Mouse (Mus musculus) common myeloid progenitor, adult 5-6 weeks (primary cell): ENCODE results near the gene Il3ra. TPM values are rescaled to one million over a fixed set of nuclear protein-coding genes. Genes with fewer than 3 reads are reported as not detected.

Experiments used
- ATAC-seq: replicated peaks from 2 replicates; pipeline ENCODE4 v1.8.0; 2016; ENCODE audit warnings: low read depth, mild to moderate bottlenecking, moderate TSS enrichment, inconsistent platforms; ENCODE audit not compliant: poor library complexity, severe bottlenecking
- total RNA-seq: library from RNA; stranded (forward); fragments of 200-1000, 187-1606 nt; gene quantifications from 2 replicates; pipeline ENCODE4 v1.2.3, GENCODE M21; 2017

Gene Il3ra
- total RNA-seq = 29.0 and 30.0 TPM in 2 replicates

- peak; percentile 37 for ATAC-seq
These were observed at the start of gene Il3ra for GRCm38 (mm10) chr14:14345948-14346812. TSS of gene Il3ra (plus strand) at chr14:14346275.

- ATAC-seq = no peak
These were observed 37.1 kb upstream of the Il3ra start for GRCm38 (mm10) chr14:14308938-14309337.

GRCm38 (mm10) chr14:14309416-14309815 lies 36.7 kb upstream of the Il3ra start:
- no peak for ATAC-seq

DNA sequence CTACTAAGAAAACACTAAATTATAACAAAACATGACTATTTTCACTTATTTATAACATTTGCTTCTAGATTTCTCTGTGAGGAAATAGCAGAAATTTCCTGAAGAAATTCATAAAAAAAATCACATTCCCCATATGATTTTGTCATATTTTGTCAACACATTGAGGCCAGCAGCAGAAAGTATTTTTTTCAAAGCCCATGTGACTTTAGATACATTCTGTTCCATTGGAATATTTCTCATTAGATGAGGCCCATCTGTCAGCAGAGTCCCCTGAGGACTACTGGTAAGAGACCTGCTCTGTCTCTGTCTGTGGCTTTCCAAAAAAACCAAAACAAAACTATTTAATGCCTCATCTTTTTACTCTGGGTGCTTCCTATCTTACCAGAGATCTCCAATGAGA lies 23.5 kb upstream of the Il3ra start, which contains the start of gene Olfr31:
Gene Olfr31 (plus strand): TSS at position 301 of the 400 bp plus-strand sequence.
- no peak for ATAC-seq

DNA sequence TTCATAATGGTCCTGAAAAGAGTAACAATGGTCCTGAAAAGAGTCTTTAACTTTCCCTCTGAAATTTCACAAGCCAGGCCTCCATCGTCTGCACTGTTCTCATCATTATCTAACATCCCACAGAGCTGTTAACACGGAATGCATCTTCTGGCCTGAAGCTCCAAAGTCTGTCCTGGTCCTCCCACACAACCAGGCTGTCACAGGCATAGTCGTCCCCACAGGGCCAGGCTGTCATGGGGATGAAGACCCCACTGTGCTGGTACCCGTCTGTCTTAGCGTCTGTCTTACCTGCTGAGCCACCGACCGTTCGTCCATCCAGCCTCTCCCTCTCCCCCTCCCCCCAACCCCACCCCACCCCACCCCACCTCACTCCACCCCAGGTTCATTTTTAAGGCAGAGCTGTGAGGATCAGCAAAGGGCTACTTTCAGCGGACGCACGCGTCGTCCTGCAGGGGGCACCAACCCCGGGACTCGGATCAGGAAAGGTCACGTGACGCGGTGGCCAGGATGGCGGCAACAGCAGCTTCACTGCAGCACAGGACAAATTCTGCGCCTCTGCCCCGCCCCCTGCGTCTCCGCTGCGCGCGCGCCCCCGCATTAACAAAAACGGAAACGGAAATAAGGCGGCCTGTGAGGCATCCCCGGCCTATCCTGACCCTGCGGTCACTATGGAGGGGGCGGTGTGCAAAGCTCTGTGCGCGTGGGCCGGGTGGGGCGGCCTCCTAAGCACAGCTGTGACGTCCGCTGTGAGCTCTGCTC lies 783 bp upstream of the Il3ra start:
- peak; percentile 67 for ATAC-seq

DNA sequence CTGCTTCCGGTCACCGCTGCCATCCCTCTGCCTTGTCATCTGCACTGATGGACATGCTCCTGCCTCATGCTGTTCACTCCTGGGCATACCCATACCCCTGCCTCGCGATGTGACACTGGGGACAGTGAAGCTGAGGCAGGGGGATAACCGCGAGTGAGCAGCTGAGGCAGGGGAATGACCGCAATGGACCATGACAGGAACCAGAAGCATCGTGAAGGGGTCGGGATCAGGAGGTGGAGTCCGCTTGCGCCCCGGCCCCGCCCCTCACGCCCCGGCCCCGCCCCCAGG lies 682 bp downstream of the Il3ra start:
- ATAC-seq = no peak

GRCm38 (mm10) chr14:14347151-14347835 lies 1.2 kb downstream of the Il3ra start:
- no peak for ATAC-seq

DNA sequence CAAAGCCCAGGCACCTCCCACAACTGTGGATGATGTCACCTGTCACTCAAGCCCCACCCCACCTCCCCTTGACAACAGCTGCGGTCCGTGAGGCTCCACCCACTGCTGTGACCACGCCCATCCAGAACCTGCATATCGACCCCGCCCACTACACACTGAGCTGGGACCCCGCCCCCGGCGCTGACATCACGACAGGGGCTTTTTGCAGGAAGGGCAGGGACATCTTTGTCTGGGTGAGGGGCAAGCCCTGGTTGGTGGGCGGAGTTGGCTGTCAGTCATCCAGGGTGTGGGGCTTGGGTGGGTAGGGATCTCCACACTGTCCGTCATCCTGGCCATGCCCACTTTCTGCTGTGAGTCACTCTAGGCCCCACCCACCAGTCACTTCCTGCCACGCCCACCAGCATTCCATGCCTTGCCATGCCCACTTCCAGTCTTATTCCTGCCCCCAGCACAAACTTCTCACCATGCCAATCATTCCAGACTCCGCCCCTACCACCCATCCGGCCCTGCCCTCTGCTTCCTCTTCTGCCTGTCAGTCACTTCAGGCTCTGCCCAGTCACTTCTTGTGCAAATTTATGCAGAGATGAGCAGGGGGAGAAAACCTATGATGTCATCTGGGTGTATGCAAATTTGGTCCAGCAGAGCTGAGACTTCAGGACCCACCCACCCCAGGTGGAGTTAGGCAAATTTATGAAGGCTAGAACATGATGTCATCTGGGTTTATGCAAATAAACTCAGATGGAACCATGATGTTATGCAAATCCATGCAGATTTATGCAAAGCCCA lies 2.0 kb downstream of the Il3ra start:
- peak; percentile 6; the same call in 1 of the 2 replicates for ATAC-seq

DNA sequence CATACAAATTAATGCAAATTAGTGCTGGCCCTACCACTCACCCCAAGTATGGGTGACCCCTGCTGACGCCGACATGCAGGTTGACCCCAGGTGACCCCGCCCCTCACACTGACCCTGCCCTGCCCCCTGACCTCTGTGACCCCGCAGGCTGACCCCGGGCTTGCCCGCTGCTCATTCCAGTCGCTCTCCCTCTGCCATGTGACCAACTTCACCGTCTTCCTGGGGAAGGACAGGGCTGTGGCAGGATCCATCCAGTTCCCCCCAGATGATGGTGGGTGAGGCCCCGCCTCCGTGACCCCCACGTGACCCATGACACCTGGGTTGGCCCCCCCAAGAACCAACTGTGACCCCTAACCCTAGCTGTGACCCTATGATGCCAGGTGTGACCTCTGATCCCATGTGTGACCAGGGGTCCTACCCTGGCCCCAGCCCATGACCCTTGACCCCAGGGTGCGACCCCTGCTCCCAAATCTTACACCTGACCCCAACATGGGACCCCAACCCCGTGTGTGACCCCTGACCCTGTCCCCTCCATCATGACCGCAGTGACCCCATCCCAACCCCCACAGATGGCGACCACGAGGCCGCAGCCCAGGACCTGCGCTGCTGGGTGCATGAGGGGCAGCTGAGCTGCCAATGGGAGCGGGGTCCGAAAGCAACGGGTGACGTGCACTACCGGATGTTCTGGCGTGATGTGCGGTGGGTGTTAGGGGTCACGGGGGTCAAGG lies 2.8 kb downstream of the Il3ra start:
- no peak for ATAC-seq

DNA sequence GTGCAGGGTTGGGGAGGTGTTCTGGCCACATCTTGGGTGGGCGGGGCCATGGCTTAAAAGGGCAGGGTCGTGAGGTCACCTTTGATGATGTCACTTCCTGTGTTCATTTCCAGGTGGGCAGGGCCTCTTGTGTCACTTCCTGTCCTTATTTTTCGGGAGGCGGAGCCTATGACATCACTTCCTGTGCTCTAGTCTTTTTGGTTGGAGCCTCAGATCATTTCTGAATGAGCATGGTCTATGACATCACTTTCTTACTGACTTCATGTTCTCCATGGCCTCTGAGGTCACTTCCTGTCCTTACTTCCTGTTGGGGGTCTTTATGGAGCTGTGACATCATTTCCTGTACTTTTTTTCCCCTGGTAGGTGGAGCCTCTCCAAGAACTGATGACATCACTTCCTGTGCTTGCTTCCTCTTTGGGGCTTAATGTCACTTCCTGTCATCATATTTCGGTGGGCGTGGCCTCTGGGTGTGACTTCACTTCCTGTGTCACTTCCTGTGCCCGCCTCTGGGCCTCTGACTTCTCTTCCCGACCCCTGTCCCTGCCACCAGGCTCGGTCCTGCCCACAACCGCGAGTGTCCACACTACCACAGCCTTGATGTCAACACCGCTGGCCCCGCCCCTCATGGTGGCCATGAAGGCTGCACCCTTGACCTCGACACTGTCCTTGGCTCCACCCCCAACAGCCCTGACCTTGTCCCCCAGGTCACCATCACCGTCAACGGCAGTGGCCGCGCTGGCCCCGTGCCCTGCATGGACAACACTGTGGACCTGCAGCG lies 3.6 kb downstream of the Il3ra start:
- ATAC-seq = 0 out of 2 replicates have a peak, but pooled peaks have one; percentile 2

GRCm38 (mm10) chr14:14350263-14351147 lies 4.4 kb downstream of the Il3ra start:
- ATAC-seq = no peak

GRCm38 (mm10) chr14:14351148-14351455 lies 5.0 kb downstream of the Il3ra start:
- ATAC-seq = no peak

GRCm38 (mm10) chr14:14351721-14352590 lies 5.9 kb downstream of the Il3ra start:
- ATAC-seq = no peak

- no peak for ATAC-seq
These were observed 6.5 kb downstream of the Il3ra start for GRCm38 (mm10) chr14:14352606-14353005.

DNA sequence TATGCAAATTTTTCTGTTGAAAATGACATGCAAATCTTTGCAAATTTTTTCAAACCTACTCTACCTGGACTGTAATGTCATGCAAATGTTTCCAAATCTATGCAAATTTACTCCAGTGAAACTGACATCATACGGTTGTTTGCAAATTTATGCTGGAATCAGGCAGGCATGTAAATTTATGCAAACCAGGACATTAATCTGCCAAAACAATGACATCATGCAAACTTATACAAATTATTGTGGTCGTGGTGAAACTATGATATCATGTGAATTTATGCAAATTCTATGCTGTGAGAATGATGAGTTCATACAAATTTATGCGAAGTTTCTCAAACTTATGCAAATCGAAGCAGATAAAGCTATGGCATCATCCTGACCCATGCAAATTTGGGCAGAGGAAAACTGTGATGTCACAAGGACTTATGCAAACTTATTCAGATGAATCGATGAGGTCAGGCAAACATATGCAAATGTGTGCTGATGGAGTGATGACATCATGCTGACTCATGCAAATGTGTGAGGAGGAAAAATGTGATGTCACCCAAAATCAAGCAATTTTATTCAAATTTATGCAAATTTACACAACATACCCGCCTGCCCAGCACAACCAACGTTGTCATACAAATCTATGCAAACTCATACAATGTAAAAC lies 7.1 kb downstream of the Il3ra start:
- no peak for ATAC-seq

GRCm38 (mm10) chr14:14353740-14354510 lies 7.8 kb downstream of the Il3ra start:
- no peak for ATAC-seq
